Mouse (Mus musculus) myocyte (in vitro differentiated cells): Measurements from ENCODE around the gene Rubcn.

Experiments
- E2F4 ChIP-seq: IDR thresholded peaks from one replicate; pipeline ENCODE4 v1.6.1; 2011; ENCODE audit warnings: mild to moderate bottlenecking, control low read depth, moderate library complexity; ENCODE audit not compliant: insufficient read depth
- POLR2A ChIP-seq: IDR thresholded peaks from one replicate; pipeline ENCODE4 v1.6.1; 2011; ENCODE audit warnings: low read depth, mild to moderate bottlenecking, control low read depth, moderate library complexity; ENCODE audit not compliant: insufficient read length
- USF1 ChIP-seq: IDR thresholded peaks from one replicate; pipeline ENCODE4 v1.6.1; 2011; ENCODE audit warnings: low read depth, mild to moderate bottlenecking, control low read depth, moderate library complexity

DNA sequence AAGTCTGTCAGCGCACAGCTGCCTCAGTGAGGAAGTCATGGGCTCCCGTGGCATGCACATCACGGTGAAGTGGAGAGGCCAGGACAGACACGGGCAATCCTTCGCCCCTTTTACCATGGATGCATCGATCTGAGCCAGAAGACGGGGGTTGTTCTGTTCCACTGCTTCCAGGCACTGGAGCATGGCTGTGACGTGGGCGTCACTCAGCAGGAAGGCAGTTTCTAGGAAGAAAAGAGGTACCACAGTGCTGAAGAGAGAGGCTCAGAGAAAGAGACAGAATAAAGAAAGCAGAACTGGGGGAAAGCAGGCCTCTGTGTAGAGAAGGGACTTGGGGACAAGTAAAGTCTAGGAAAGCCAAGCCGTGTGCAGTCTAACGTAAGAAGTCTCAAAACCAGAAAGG lies 30.5 kb downstream of the Rubcn start:
- TF ChIP-seq E2F4 = no peak
- no peak for TF ChIP-seq POLR2A
- TF ChIP-seq USF1 = no peak
